Mouse (Mus musculus) MEL (cell line): Measurements from ENCODE around the gene Pik3cd. TPM values are rescaled to one million over a fixed set of nuclear protein-coding genes. Genes with fewer than 3 reads are reported as not detected.

Source experiments
- polyA plus RNA-seq, 2 experiments: library from polyadenylated mRNA; stranded (reverse) in 1 of 2; unstranded in 1 of 2; fragments of >175 nt in 1 of 2; fragments of >200 nt in 1 of 2; gene quantifications; 2 replicates each; pipeline versions ENCODE4 v1.2.1 to v1.2.4; 2012; ENCODE audit warnings: low replicate concordance in 2 of 2, low read depth in 1 of 2; ENCODE audit not compliant: insufficient read length in 2 of 2, insufficient read depth in 1 of 2, missing spikeins in 1 of 2
- total RNA-seq: library from RNA; depleted of rRNA; stranded (reverse); fragments of 300-350 nt; gene quantifications from 2 replicates; pipeline ENCODE4 v1.2.3, GENCODE M21; 2012; rRNA removed

Gene Pik3cd
- total and polyA plus RNA-seq, 3 experiments: 45.9 to 152 (median 49.8) TPM

Other genes starting within 250 kb of the Pik3cd start
- gene Rbp7, start 247.6 kb downstream of the Pik3cd start, total RNA-seq: not detected in 2 replicates
- gene Rbp7, start 247.6 kb downstream of the Pik3cd start, polyA plus RNA-seq: not detected
- not detected in 2 replicates for gene Tmem274, start 225.2 kb downstream of the Pik3cd start, total RNA-seq
- not detected for gene Tmem274, start 225.2 kb downstream of the Pik3cd start, polyA plus RNA-seq
- gene Nmnat1, start 217.4 kb downstream of the Pik3cd start, total RNA-seq: 18.9 and 22.3 TPM in 2 replicates
- 10 to 100 TPM in 1 of 2 experiments, not detected in 1; 19.8 TPM for gene Nmnat1, start 217.4 kb downstream of the Pik3cd start, polyA plus RNA-seq
- gene Lzic, start 217.3 kb downstream of the Pik3cd start, total RNA-seq: 24.0 and 25.0 TPM in 2 replicates
- 10 to 100 TPM in 1 of 2 experiments, not detected in 1; 26.2 TPM for gene Lzic, start 217.3 kb downstream of the Pik3cd start, polyA plus RNA-seq
- 10.8 and 12.7 TPM in 2 replicates for gene Ctnnbip1, start 184.3 kb downstream of the Pik3cd start, total RNA-seq
- gene Ctnnbip1, start 184.3 kb downstream of the Pik3cd start, polyA plus RNA-seq: 10 to 100 TPM in 1 of 2 experiments, not detected in 1; 20.2 TPM
- gene Clstn1, start 116.1 kb downstream of the Pik3cd start, total RNA-seq: 19.3 and 26.6 TPM in 2 replicates
- gene Clstn1, start 116.1 kb downstream of the Pik3cd start, polyA plus RNA-seq: 1 to 10 TPM in 1 of 2 experiments, not detected in 1; 6.1 TPM
- 28.3 and 31.5 TPM in 2 replicates for gene Tmem201, start 35.5 kb upstream of the Pik3cd start, total RNA-seq
- 10 to 100 TPM in 1 of 2 experiments, not detected in 1; 60.6 TPM for gene Tmem201, start 35.5 kb upstream of the Pik3cd start, polyA plus RNA-seq
- 20.6 and 21.4 TPM in 2 replicates for gene Slc25a33, start 71.7 kb upstream of the Pik3cd start, total RNA-seq
- 100 to 1,000 TPM in 1 of 2 experiments, 10 to 100 TPM in 1; 24.8 to 103 TPM for gene Slc25a33, start 71.7 kb upstream of the Pik3cd start, polyA plus RNA-seq